Mouse (Mus musculus): ENCODE data around the gene Ralgds. TPM values are rescaled to one million over a fixed set of nuclear protein-coding genes. Genes with fewer than 3 reads are reported as not detected.

Gene Ralgds
- total and polyA plus RNA-seq, 3 experiments: 4.1 to 11.4 (median 6.6) TPM

DNA sequence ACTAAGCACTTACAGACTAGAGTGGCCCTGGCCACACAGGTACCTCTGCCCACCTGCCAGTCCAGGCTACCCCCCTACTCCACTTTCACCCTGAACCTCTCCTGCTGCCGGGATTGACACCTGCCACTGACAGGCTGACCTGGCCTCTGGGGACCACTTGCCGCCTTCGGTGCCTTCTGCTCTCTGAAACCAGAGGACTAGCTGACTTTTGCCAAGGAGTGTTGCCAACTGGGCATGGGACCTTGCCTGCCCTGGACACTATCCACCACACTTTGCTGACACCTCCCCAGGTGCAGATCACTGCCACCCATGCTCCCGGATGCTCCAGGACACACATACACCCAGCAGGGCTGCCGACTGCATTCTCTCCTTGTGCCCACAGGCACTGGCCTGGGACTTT, 39.4 kb downstream of the Ralgds start:
- dilution Hi-C loops (cut with MboI; ENCODE audit: extremely low pct_ligation_motif_present, extremely low pct_unique_long_range_greater_than_20kb, low sequenced_read_pairs): no loop called here
- H3K9me3 ChIP-seq (replicated peaks; ENCODE audit: low read length): no peaks in the 10 kb centered on the region

DNA sequence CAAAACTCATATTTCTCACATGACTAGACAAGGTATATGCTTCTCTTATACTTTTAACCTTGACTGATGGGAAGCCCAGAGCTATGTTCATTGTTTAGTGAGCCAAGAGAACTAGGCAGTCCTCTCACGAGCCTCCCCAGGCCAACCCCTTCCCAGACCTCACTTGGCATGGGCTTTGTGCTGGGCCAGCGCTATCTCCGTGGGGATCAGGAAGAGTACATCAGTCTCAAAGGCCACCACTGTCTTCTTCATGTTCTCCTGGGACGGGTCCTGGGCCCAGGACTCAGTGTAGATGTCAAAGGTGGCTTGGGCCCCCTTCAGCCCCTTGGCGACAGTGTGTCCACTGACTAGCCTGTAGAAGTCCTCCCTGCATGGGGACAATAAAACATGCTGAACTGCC, 44.5 kb downstream of the Ralgds start:
- Histone ChIP-seq H3K9ac (ENCODE audit: insufficient read depth, low read depth) (no peak overlapping the region), H3K27ac (ENCODE audit: insufficient read depth, low read depth) (no peak overlapping the region), H3K4me1 (ENCODE audit: control insufficient read depth in 1 of 2, insufficient read depth in 2 of 2) (no peaks in the 10 kb centered on the region), H3K27me3 (replicated peaks) (no peaks in the 10 kb centered on the region), H3K9me3 (replicated peaks; ENCODE audit: low read length) (no peaks in the 10 kb centered on the region), H3K79me2 (replicated peaks; ENCODE audit: control insufficient read depth, extremely low read depth, insufficient read depth, poor library complexity, severe bottlenecking) (no peaks in the 10 kb centered on the region), H3K4me2 (ENCODE audit: insufficient read depth, low read depth, poor library complexity, severe bottlenecking) (no peak overlapping the region), H3K36me3 (replicated peaks in 1 of 2; ENCODE audit: control insufficient read depth in 1 of 2, insufficient read depth in 1 of 2, low read length in 1 of 2) (peaks cover 3 to 20% of the 10 kb centered on the region in 2 experiments), H3K4me3 (replicated peaks in 1 of 3; ENCODE audit: low read depth in 2 of 3, low read length in 2 of 3, poor library complexity in 1 of 3) (no peak overlapping the region)
- dilution Hi-C loops (cut with MboI; ENCODE audit: extremely low pct_ligation_motif_present, extremely low pct_unique_long_range_greater_than_20kb, low sequenced_read_pairs) (no loop called here), in situ Hi-C loops (cut with MboI; ENCODE audit: low pct_ligation_motif_present, low pct_unique_long_range_greater_than_20kb, low sequenced_read_pairs) (no loop called here)
- no peak for DNase-seq (ENCODE audit: extremely low read depth)
- TF ChIP-seq CHD2 (IDR thresholded peaks at IDR 0.05; ENCODE audit: low read length) (no peak), BHLHE40 (IDR thresholded peaks at IDR 0.05; ENCODE audit: low read depth, low read length) (no peak), MYC (IDR thresholded peaks at IDR 0.05; ENCODE audit: low read depth, low read length) (no peak), MAZ (IDR thresholded peaks at IDR 0.05; ENCODE audit: low read depth, low read length) (no peak), E2F4 (IDR thresholded peaks at IDR 0.05; ENCODE audit: insufficient replicate concordance, low read depth, low read length) (no peak), UBTF (IDR thresholded peaks at IDR 0.05; ENCODE audit: low read depth, low read length) (no peak), RCOR1 (conservative IDR thresholded peaks at IDR 0.05; ENCODE audit: low read depth, low read length) (no peak), SIN3A (IDR thresholded peaks at IDR 0.05; ENCODE audit: low read length) (no peak)

More for the DNA sequence above, 39.4 kb downstream of the Ralgds start:
- Histone ChIP-seq H3K4me2 (ENCODE audit: insufficient read depth, low read depth, poor library complexity, severe bottlenecking) (no peak overlapping the region), H3K9ac (ENCODE audit: insufficient read depth, low read depth) (no peak overlapping the region), H3K4me1 (ENCODE audit: control insufficient read depth in 1 of 2, insufficient read depth in 2 of 2) (peaks cover 4 to 9% of the 10 kb centered on the region in 2 experiments), H3K4me3 (replicated peaks in 1 of 3; ENCODE audit: low read depth in 2 of 3, low read length in 2 of 3, poor library complexity in 1 of 3) (no peak overlapping the region), H3K27ac (ENCODE audit: insufficient read depth, low read depth) (no peak overlapping the region), H3K79me2 (replicated peaks; ENCODE audit: control insufficient read depth, extremely low read depth, insufficient read depth, poor library complexity, severe bottlenecking) (no peaks in the 10 kb centered on the region), H3K36me3 (replicated peaks in 1 of 2; ENCODE audit: control insufficient read depth in 1 of 2, insufficient read depth in 1 of 2, low read length in 1 of 2) (peaks cover 39 to 68% of the 10 kb centered on the region in 2 experiments), H3K27me3 (replicated peaks) (no peaks in the 10 kb centered on the region)
- no peak for DNase-seq (ENCODE audit: extremely low read depth)
- in situ Hi-C loops (cut with MboI; ENCODE audit: low pct_ligation_motif_present, low pct_unique_long_range_greater_than_20kb, low sequenced_read_pairs): no loop called here
- no peak for TF ChIP-seq RAD21 (IDR thresholded peaks at IDR 0.05; ENCODE audit: low read depth, low read length)
- no peak for TF ChIP-seq KAT2A (IDR thresholded peaks at IDR 0.05; ENCODE audit: insufficient replicate concordance, low read length)
- no peak for TF ChIP-seq E2F4 (IDR thresholded peaks at IDR 0.05; ENCODE audit: insufficient replicate concordance, low read depth, low read length)

DNA sequence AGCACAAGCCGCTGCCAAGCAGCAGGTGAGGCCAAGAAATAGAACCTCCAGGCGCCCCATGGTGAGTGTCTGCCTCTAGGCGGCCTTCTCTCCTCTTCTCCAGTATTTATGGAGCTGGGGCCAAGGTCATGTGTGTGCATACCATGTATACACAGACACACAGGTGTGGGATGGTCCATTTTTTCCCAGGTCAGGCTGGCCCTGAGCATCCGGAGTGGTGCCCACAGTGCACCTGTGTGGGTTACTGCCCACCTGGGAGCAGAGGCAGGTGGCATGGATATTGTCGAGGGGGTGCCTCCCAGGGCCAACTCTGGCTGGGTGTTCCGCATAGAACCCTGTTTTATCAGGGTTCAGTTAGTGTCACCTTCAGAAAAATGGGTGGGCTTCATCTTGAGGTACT, 50.4 kb downstream of the Ralgds start, which contains the start of gene Cel:
TSS of gene Cel (minus strand) at position 101 of the 400 bp plus-strand sequence.
- no peaks in the 10 kb centered on the region for H3K79me2 ChIP-seq (replicated peaks; ENCODE audit: control insufficient read depth, extremely low read depth, insufficient read depth, poor library complexity, severe bottlenecking)
- in situ Hi-C loops (cut with MboI; ENCODE audit: low pct_ligation_motif_present, low pct_unique_long_range_greater_than_20kb, low sequenced_read_pairs): no loop called here
- H3K4me2 ChIP-seq (ENCODE audit: insufficient read depth, low read depth, poor library complexity, severe bottlenecking): no peak within 1 kb of the TSS
- peaks cover 28 to 40% of the 10 kb centered on the region in 2 experiments for H3K36me3 ChIP-seq (replicated peaks in 1 of 2; ENCODE audit: control insufficient read depth in 1 of 2, insufficient read depth in 1 of 2, low read length in 1 of 2)
- H3K9ac ChIP-seq (ENCODE audit: insufficient read depth, low read depth): no peak within 1 kb of the TSS
- no peak within 1 kb of the TSS for H3K27ac ChIP-seq (ENCODE audit: insufficient read depth, low read depth)
- H3K27me3 ChIP-seq (replicated peaks): no peaks in the 10 kb centered on the region
- TF ChIP-seq TBP (conservative IDR thresholded peaks at IDR 0.05; ENCODE audit: low read depth, low read length): no peak
- H3K9me3 ChIP-seq (replicated peaks; ENCODE audit: low read length): no peaks in the 10 kb centered on the region
- dilution Hi-C loops (cut with MboI; ENCODE audit: extremely low pct_ligation_motif_present, extremely low pct_unique_long_range_greater_than_20kb, low sequenced_read_pairs): no loop called here
- no peaks in the 10 kb centered on the region for H3K4me1 ChIP-seq (ENCODE audit: control insufficient read depth in 1 of 2, insufficient read depth in 2 of 2)
- no peak within 1 kb of the TSS for H3K4me3 ChIP-seq (replicated peaks in 1 of 3; ENCODE audit: low read depth in 2 of 3, low read length in 2 of 3, poor library complexity in 1 of 3)
- no peak for DNase-seq (ENCODE audit: extremely low read depth)

All from CH12.LX (cell line).